Mouse (Mus musculus): Measurements from ENCODE around the gene Akr1a1.

GRCm38 (mm10) chr4:116626658-116627358, 24.7 kb downstream of the Akr1a1 start:
- TF ChIP-seq CTCF (IDR thresholded peaks at IDR 0.05; ENCODE audit: low read depth, low read length) (no peak), GATA1 (IDR thresholded peaks at IDR 0.05; ENCODE audit: borderline replicate concordance, low read length) (no peak), POLR2AphosphoS5 (IDR thresholded peaks at IDR 0.05; ENCODE audit: insufficient replicate concordance, low read depth, low read length) (no peak), TAL1 (conservative IDR thresholded peaks at IDR 0.05; ENCODE audit: low read depth, low read length) (no peak), GATA2 (IDR thresholded peaks at IDR 0.05; ENCODE audit: borderline replicate concordance, low read depth, low read length) (no peak)

All from G1E (cell line).